Mouse (Mus musculus): ENCODE results near the gene Rhot1. TPM values are rescaled to one million over a fixed set of nuclear protein-coding genes. Genes with fewer than 3 reads are reported as not detected.

Gene Rhot1
- polyA plus RNA-seq, 1 experiment from 2014 or later: 50.7 TPM

DNA sequence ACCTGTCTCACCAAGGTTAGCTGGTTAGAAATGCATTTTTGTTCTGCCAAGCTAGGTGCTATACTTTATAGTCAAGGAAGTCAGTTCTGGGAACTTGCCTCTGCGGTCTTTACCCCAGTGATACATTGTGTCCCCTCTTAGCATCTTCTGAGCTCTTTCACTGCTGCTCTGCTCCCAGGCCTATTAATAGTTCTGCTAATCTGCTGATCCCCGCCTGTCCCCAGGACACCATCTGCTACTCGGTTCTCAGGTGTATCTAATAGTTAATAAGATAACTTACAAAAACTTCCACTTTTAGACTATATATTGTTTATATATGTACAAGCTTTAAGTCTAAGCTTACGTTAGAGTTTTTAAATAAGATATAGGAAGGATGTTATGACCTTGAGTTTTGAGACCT is 29.5 kb downstream of the Rhot1 start:
- Histone ChIP-seq H3K27ac (ENCODE audit: low read length) (no peak overlapping the region), H3K9ac (replicated peaks; ENCODE audit: low read depth, low read length) (no peak overlapping the region), H3K4me2 (replicated peaks; ENCODE audit: low read depth, low read length) (no peak overlapping the region), H3K9me3 (ENCODE audit: control insufficient read depth, low read depth, low read length) (no peaks in the 10 kb centered on the region), H3K27me3 (ENCODE audit: control insufficient read depth, insufficient read depth, low read length) (no peaks in the 10 kb centered on the region), H3K36me3 (ENCODE audit: control insufficient read depth, insufficient read depth, low read length) (peaks cover 31% of the 10 kb centered on the region), H3K4me3 (ENCODE audit: low read depth, low read length) (no peak overlapping the region), H3K4me1 (ENCODE audit: control insufficient read depth, insufficient read depth, low read length) (no peaks in the 10 kb centered on the region)
- ATAC-seq (ENCODE audit: insufficient number of reproducible peaks, insufficient read depth, low FRiP score, low read depth): no peak
- WGBS: 89% methylated on average over 4 of the region's 4 CpGs

DNA sequence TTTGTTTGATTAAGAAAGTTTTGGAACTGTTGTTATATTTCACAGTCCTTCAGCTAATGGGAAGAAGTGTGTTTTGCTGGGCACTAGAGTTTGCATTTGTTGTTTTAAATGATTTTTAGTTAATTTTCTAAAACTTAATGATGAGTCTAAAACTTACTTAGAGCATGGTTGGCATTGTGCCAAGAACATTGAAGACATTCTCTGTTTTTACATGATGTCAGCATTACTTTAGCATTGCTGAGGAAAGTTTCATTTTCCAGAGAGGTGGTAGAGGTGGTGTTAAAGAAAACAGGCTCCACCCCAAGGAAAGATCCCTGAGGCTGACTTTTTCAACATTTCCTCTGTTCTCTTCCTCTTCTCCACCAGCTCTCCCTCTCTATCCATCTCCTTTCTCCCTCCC is 38.2 kb downstream of the Rhot1 start:
- Histone ChIP-seq H3K4me3 (ENCODE audit: low read depth, low read length) (no peak overlapping the region), H3K27ac (ENCODE audit: low read length) (no peak overlapping the region), H3K9me3 (ENCODE audit: control insufficient read depth, low read depth, low read length) (no peaks in the 10 kb centered on the region), H3K27me3 (ENCODE audit: control insufficient read depth, insufficient read depth, low read length) (no peaks in the 10 kb centered on the region), H3K4me1 (ENCODE audit: control insufficient read depth, insufficient read depth, low read length) (no peaks in the 10 kb centered on the region), H3K4me2 (replicated peaks; ENCODE audit: low read depth, low read length) (no peak overlapping the region), H3K9ac (replicated peaks; ENCODE audit: low read depth, low read length) (no peak overlapping the region), H3K36me3 (ENCODE audit: control insufficient read depth, insufficient read depth, low read length) (peaks cover 54% of the 10 kb centered on the region)
- no peak for ATAC-seq (ENCODE audit: insufficient number of reproducible peaks, insufficient read depth, low FRiP score, low read depth)

DNA sequence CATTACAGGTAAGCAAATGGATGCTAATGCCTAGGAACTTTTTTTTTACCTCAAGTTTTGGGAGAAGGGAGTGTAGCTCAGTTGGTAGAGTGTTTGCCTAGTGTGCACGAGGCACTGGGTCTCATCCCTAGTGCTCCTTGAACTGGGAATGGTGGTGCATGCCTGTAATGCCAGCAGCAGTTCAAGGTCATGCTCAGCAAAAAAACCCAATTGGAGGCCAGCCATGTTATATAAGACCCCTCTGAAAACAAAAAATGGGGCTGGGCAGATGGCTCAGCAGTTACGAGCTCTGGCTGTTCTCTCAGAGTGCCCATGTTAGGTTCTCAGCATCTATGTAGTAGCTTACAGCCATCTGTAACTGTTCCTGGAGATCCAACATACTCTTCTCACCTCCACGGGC is 39.7 kb downstream of the Rhot1 start:
- H3K27me3 ChIP-seq (ENCODE audit: control insufficient read depth, insufficient read depth, low read length): no peaks in the 10 kb centered on the region
- H3K4me3 ChIP-seq (ENCODE audit: low read depth, low read length): no peak overlapping the region
- no peaks in the 10 kb centered on the region for H3K9me3 ChIP-seq (ENCODE audit: control insufficient read depth, low read depth, low read length)
- no peak overlapping the region for H3K9ac ChIP-seq (replicated peaks; ENCODE audit: low read depth, low read length)
- 91% methylated on average over 3 of the region's 3 CpGs for WGBS
- peaks cover 46% of the 10 kb centered on the region for H3K36me3 ChIP-seq (ENCODE audit: control insufficient read depth, insufficient read depth, low read length)
- H3K4me2 ChIP-seq (replicated peaks; ENCODE audit: low read depth, low read length): no peak overlapping the region
- no peaks in the 10 kb centered on the region for H3K4me1 ChIP-seq (ENCODE audit: control insufficient read depth, insufficient read depth, low read length)
- ATAC-seq (ENCODE audit: insufficient number of reproducible peaks, insufficient read depth, low FRiP score, low read depth): no peak
- H3K27ac ChIP-seq (ENCODE audit: low read length): no peak overlapping the region

DNA sequence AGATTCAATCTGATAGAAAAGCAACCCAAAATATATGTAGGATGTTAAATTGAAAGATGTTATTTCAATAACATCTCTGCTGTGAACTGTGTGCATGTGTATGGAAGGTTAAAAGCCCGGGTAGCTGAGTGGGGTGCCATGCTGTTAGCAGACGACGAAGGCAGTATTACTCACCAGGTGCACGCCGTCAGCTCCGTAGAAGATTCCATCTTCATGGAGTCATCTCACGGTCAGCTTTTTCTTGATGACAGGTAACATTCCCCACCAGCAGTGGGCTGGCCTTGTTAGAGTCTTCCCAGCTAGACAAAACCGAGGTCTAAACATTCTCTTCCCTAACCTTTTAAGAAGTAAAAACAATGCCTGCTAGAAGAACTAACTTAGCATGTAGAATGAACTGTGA is 55.3 kb downstream of the Rhot1 start:
- Histone ChIP-seq H3K4me3 (ENCODE audit: low read depth, low read length) (no peak overlapping the region), H3K36me3 (ENCODE audit: control insufficient read depth, insufficient read depth, low read length) (peaks cover 29% of the 10 kb centered on the region), H3K27me3 (ENCODE audit: control insufficient read depth, insufficient read depth, low read length) (no peaks in the 10 kb centered on the region), H3K4me2 (replicated peaks; ENCODE audit: low read depth, low read length) (no peak overlapping the region), H3K27ac (ENCODE audit: low read length) (no peak overlapping the region), H3K9ac (replicated peaks; ENCODE audit: low read depth, low read length) (no peak overlapping the region), H3K4me1 (ENCODE audit: control insufficient read depth, insufficient read depth, low read length) (no peaks in the 10 kb centered on the region), H3K9me3 (ENCODE audit: control insufficient read depth, low read depth, low read length) (no peaks in the 10 kb centered on the region)
- ATAC-seq (ENCODE audit: insufficient number of reproducible peaks, insufficient read depth, low FRiP score, low read depth): no peak
- 79% methylated on average over 8 of the region's 8 CpGs for WGBS

DNA sequence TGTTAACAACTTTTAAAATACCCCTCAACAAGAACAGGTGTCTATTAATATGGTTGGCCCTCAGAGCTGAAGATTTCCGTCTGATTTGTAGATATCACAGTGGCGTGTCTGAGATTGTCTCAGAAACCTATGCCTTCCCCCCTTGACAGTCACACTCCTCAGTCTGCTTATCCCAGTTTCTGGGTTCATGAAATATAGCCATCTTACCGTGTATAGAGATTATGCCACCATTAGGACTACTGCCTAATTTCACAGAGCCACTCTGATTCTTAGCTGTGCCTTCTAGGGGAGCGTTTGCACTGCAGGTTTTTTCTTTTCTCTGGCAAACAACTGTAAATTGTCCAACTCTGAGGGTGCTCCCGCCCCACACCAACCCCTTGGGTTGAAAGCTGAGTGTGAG is 62.3 kb downstream of the Rhot1 start:
- ATAC-seq (ENCODE audit: insufficient number of reproducible peaks, insufficient read depth, low FRiP score, low read depth): no peak
- 81% methylated on average over 5 of the region's 5 CpGs for WGBS

DNA sequence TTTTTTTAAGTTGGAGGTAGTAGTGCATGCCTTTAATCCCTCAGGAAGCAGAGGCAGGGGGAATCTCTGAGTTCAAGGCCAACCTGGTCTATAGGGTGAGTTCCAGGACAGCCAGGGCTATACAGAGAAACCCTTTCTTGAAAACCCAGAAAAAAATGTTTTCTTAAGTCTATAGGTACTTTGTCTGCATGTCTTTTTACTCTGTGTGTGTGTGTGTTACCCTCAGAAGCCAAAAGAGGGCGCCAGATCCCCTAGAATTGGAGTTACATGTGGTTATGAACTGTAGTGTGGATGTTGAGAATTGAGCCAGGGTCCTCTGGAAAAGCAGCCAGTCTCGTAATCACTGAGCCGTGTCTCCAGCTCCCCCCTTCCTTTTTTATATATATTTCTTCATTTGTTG is 66.2 kb downstream of the Rhot1 start:
- Histone ChIP-seq H3K4me2 (replicated peaks; ENCODE audit: low read depth, low read length) (no peak overlapping the region), H3K4me1 (ENCODE audit: control insufficient read depth, insufficient read depth, low read length) (no peaks in the 10 kb centered on the region), H3K4me3 (ENCODE audit: low read depth, low read length) (no peak overlapping the region), H3K9me3 (ENCODE audit: control insufficient read depth, low read depth, low read length) (peaks cover 3% of the 10 kb centered on the region; the same call in 1 of the 2 replicates), H3K27ac (ENCODE audit: low read length) (no peak overlapping the region), H3K9ac (replicated peaks; ENCODE audit: low read depth, low read length) (no peak overlapping the region), H3K27me3 (ENCODE audit: control insufficient read depth, insufficient read depth, low read length) (no peaks in the 10 kb centered on the region), H3K36me3 (ENCODE audit: control insufficient read depth, insufficient read depth, low read length) (no peaks in the 10 kb centered on the region)
- 60% methylated on average over 3 of the region's 3 CpGs for WGBS
- ATAC-seq (ENCODE audit: insufficient number of reproducible peaks, insufficient read depth, low FRiP score, low read depth): no peak

More for the DNA sequence above, 62.3 kb downstream of the Rhot1 start:
- Histone ChIP-seq H3K4me3 (ENCODE audit: low read depth, low read length) (no peak overlapping the region), H3K9me3 (ENCODE audit: control insufficient read depth, low read depth, low read length) (peaks cover 3% of the 10 kb centered on the region; the same call in 1 of the 2 replicates), H3K4me1 (ENCODE audit: control insufficient read depth, insufficient read depth, low read length) (no peaks in the 10 kb centered on the region), H3K4me2 (replicated peaks; ENCODE audit: low read depth, low read length) (no peak overlapping the region), H3K9ac (replicated peaks; ENCODE audit: low read depth, low read length) (no peak overlapping the region), H3K27ac (ENCODE audit: low read length) (no peak overlapping the region), H3K36me3 (ENCODE audit: control insufficient read depth, insufficient read depth, low read length) (peaks cover 10% of the 10 kb centered on the region), H3K27me3 (ENCODE audit: control insufficient read depth, insufficient read depth, low read length) (no peaks in the 10 kb centered on the region)

DNA sequence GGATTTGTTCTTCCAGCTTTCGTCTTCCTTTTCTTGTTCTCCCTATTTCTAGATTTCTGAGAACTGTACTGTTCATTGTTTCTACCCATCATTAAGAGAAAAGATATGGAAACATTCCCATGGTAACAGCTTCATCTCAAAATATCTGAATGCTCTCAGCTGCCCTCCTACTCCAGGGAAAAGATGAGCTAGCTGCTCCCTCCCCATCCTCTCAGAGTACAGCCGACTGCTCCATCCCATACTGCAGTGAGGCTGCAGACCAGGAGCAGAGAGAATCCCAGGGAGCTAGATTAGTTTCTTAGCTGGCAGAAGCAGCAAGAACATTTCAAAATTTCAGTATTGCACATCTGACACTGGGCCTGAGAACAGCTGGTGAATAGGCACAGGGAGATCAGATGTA is 69.2 kb downstream of the Rhot1 start:
- H3K27ac ChIP-seq (ENCODE audit: low read length): no peak overlapping the region
- ATAC-seq (ENCODE audit: insufficient number of reproducible peaks, insufficient read depth, low FRiP score, low read depth): no peak
- H3K9ac ChIP-seq (replicated peaks; ENCODE audit: low read depth, low read length): no peak overlapping the region
- no peaks in the 10 kb centered on the region for H3K4me1 ChIP-seq (ENCODE audit: control insufficient read depth, insufficient read depth, low read length)
- H3K4me2 ChIP-seq (replicated peaks; ENCODE audit: low read depth, low read length): no peak overlapping the region
- H3K27me3 ChIP-seq (ENCODE audit: control insufficient read depth, insufficient read depth, low read length): no peaks in the 10 kb centered on the region
- 65% methylated on average over 2 of the region's 2 CpGs for WGBS
- H3K9me3 ChIP-seq (ENCODE audit: control insufficient read depth, low read depth, low read length): peaks cover 3% of the 10 kb centered on the region; the same call in 1 of the 2 replicates
- no peak overlapping the region for H3K4me3 ChIP-seq (ENCODE audit: low read depth, low read length)
- no peaks in the 10 kb centered on the region for H3K36me3 ChIP-seq (ENCODE audit: control insufficient read depth, insufficient read depth, low read length)

DNA sequence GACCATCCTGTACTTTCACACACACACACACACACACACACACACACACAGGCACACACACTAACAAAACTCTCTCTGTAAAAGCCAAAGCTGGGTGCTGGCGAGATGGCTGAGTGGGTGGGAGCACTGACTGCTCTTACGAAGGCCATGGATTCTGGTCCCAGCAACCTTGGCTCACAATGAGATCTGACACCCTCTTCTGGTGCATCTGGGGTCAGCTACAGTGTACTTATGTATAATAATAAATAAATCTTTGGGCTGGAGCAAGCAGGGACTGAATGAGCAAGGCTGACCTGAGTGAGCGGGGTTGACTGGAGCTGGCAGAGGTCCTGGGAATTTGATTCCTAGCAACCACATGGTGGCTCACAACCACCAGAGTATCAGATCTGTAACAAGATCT is 75.0 kb downstream of the Rhot1 start:
- no peak overlapping the region for H3K27ac ChIP-seq (ENCODE audit: low read length)
- ATAC-seq (ENCODE audit: insufficient number of reproducible peaks, insufficient read depth, low FRiP score, low read depth): no peak
- no peaks in the 10 kb centered on the region for H3K9me3 ChIP-seq (ENCODE audit: control insufficient read depth, low read depth, low read length)
- no peak overlapping the region for H3K4me3 ChIP-seq (ENCODE audit: low read depth, low read length)
- H3K4me1 ChIP-seq (ENCODE audit: control insufficient read depth, insufficient read depth, low read length): no peaks in the 10 kb centered on the region
- H3K9ac ChIP-seq (replicated peaks; ENCODE audit: low read depth, low read length): no peak overlapping the region
- WGBS: 75% methylated on average over 3 of the region's 3 CpGs
- H3K36me3 ChIP-seq (ENCODE audit: control insufficient read depth, insufficient read depth, low read length): no peaks in the 10 kb centered on the region
- H3K27me3 ChIP-seq (ENCODE audit: control insufficient read depth, insufficient read depth, low read length): no peaks in the 10 kb centered on the region
- H3K4me2 ChIP-seq (replicated peaks; ENCODE audit: low read depth, low read length): no peak overlapping the region

DNA sequence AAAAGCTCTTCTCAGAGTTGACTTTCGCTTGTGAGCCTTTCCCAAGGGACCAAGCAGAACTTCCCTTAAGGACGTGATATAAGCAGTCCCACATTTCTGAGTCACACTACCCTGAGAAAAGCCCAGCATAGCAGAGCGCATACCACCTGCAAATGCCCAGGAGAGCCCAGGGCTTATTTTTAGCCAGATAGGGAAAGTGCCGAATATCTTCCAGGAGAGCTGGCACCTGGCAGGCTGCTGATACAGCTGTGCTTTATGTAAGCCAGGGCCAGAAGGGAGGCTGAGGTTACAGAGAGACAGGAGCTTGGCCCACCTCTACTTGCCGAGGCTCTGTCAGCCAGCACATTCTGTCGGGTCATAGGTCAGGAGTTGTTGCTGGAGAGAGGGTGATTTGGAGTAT is 75.8 kb downstream of the Rhot1 start:
- ATAC-seq (ENCODE audit: insufficient number of reproducible peaks, insufficient read depth, low FRiP score, low read depth): no peak
- H3K36me3 ChIP-seq (ENCODE audit: control insufficient read depth, insufficient read depth, low read length): no peaks in the 10 kb centered on the region
- H3K4me2 ChIP-seq (replicated peaks; ENCODE audit: low read depth, low read length): no peak overlapping the region
- H3K4me3 ChIP-seq (ENCODE audit: low read depth, low read length): no peak overlapping the region
- no peaks in the 10 kb centered on the region for H3K9me3 ChIP-seq (ENCODE audit: control insufficient read depth, low read depth, low read length)
- no peak overlapping the region for H3K27ac ChIP-seq (ENCODE audit: low read length)
- WGBS: 42% methylated on average over 6 of the region's 6 CpGs
- H3K27me3 ChIP-seq (ENCODE audit: control insufficient read depth, insufficient read depth, low read length): no peaks in the 10 kb centered on the region
- H3K9ac ChIP-seq (replicated peaks; ENCODE audit: low read depth, low read length): no peak overlapping the region
- H3K4me1 ChIP-seq (ENCODE audit: control insufficient read depth, insufficient read depth, low read length): no peaks in the 10 kb centered on the region
